Mouse (Mus musculus): ENCODE measurements around the gene Zfp9. TPM values are rescaled to one million over a fixed set of nuclear protein-coding genes. Genes with fewer than 3 reads are reported as not detected.

Gene Zfp9
- total RNA-seq (2021) = 10 to 100 TPM; 17.7 to 18.8 TPM
- long read RNA-seq, experiment 1, partial matches to known transcripts = 1 of 1 reads
- long read RNA-seq, experiment 1, other reads (novel, unspliced or antisense) = 0 of 1 reads
- long read RNA-seq, experiment 2, partial matches to known transcripts = 0 of 3 reads
- long read RNA-seq, experiment 2, other reads (novel, unspliced or antisense) = 1 of 3 reads

DNA sequence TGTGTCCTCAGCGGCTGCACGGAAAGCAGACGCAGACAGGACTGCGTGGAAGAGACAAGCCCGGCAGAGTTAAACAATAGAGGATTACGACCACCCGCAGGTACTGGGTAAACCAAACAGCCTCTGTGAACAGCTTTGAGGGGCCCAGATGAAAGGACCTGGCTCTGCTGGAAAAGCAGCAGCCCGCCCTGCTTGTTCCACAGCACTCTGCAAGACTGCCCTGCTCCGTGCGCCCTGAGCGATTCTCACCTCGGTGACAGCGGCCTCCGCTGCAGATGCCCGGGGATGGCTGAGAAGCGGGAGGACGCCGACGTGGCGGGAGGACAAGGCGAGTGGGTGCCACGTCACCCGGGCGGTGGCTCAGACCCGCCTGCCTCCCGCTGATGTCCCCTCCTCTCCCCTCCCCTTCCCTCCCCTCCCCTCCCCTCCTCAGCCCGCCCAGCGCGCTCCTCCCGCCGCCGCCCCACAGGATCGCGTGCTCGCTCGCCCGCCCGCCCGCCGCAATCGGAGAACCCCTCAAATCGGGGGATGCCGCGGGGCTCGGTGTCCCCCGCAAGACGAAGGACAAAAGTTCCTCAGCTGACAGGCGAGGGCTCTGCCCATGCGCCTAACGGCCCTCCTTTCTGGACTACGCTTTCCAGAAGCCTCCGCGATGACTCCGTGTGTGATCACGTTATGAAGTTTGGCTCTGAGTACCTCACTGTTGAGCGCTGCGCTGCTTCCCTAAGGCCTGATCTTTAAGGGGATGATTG, at the start of gene Zfp9:
Gene Zfp9 (minus strand): TSS at position 364 of the 752 bp plus-strand sequence.
- DNase-seq (ENCODE audit: low spot score in 2 of 2) = peak; percentile 84 to 87
- intact Hi-C loops (cut with DNase I) = no loop called here

DNA sequence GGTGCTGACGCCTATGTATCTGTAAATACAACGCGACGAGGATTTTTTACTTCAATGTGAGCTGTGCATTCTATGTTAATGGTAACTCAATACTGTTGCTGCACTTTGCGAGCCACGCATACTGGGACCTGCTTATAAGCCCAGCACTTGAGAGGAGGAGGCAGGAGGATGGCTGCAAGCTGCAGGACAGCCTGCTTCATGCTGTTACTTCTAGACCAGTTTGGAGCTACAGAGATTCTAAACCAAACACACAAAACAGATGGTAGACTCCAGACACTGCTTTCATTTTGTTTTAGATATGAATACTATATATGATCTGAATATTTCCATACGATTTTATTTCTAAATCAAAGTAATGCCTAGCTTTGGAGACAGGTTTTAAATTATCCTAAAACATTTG, 41.5 kb upstream of the Zfp9 start:
- intact Hi-C loops (cut with DNase I) = no loop called here
- peak in 1 of 2 experiments; percentile 6 for DNase-seq (ENCODE audit: low spot score in 2 of 2)

DNA sequence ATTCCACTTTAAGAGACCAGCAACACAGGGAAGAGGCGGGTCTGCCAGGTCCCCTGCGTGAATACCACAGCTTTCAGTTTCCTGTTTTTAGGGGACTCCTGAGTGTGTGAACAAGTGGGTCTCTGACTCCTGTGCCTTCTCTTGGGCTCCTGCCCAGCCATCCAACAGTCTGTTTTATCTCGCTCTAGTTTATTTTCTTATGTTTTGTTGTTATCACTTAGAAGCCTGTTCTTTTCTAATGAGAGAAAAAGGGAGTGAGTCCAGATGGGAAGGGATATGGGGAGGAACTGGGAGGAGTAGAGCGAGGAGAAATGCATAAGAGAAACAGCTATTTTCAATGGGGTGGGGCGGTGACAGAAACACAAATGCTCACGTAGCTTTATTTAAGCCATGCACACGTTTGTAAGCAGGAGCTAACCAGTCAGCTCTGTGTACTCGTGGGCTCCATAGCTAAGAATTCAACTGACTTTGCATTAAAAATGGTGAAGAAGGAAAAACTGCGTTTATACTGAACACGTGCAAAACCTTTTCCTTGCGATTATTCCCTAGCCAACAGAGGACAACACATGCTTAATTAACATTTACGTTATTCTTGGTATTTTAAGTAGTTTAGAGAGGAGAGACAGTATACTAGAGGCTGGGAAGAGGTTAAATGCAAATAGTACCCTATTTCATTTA, 34.4 kb upstream of the Zfp9 start:
- intact Hi-C loops (cut with DNase I) = no loop called here
- DNase-seq (ENCODE audit: low spot score in 2 of 2) = no peak

DNA sequence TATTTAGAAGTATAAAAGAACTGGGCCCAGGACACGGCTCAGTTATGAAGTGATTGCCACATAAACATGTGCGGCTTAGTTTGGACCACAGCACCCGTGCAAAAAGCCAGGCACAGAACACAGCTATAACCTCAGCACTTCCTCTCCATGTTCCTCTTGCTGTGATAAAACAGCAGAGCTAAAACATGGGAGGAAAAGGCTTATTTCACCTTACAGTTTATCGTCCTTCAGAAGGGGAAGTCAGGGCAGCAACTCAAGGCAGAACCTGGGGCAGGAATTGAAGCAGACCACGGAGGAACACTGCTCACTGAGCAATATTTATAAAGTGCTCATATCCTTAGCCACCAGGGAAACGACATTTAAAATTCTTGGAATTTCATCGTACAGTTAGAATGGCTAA, 19.9 kb upstream of the Zfp9 start:
- no peak for DNase-seq (ENCODE audit: low spot score in 2 of 2)
- intact Hi-C loops (cut with DNase I) = no loop called here

- intact Hi-C loops (cut with DNase I) = no loop called here
- DNase-seq (ENCODE audit: low spot score in 2 of 2) = no peak
Observed at GRCm38 (mm10) chr6:118482125-118482524, 3.0 kb upstream of the Zfp9 start.

DNA sequence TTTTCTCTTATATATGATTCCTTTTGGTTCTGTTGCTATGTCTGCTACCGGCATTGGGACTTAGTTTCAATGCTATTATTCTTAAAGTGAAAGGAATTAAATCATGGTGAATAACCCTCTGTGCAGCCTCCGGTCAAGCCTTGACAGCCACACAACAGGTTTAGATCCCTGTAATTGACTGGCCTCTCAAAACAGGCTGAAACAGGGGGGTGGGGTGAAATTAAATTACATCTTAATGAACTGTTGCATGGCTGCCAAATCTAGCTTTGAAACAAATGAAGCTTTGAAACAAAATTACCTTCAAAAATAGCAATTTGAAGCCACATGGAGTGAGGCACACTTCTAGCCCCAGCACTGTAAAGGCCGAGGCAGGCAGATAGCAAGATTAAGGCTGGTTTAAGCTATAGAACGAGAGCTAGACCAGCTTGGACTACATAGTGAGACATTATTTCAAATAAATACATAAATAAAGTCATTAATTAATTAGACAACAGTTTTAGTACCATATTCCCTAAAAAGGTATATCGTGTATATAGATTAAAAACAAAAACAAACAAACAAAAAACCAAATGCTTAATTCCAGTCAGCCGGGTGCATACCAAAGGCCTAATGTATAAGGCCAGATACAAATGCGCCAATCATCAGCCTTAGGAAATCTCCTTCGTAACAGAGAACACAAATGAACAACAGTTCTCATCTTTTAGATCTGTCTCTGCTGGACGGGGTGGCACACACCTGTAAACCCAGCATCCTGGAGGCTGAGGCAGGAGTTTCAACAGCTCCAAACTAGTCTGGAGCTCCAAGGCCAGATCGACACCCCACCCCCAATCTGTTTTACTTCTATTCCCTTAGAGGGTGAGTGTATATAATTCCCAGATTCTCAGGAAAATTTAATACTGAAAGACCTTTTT, 990 bp downstream of the Zfp9 start:
- DNase-seq (ENCODE audit: low spot score in 2 of 2) = no peak
- intact Hi-C loops (cut with DNase I) = no loop called here

GRCm38 (mm10) chr6:118462069-118462705, 16.9 kb downstream of the Zfp9 start:
- DNase-seq (ENCODE audit: low spot score in 2 of 2) = no peak
- intact Hi-C loops (cut with DNase I) = no loop called here

GRCm38 (mm10) chr6:118457726-118458125, 21.4 kb downstream of the Zfp9 start:
- intact Hi-C loops (cut with DNase I) = no loop called here
- DNase-seq (ENCODE audit: low spot score in 2 of 2) = no peak

GRCm38 (mm10) chr6:118455042-118455631, 24.0 kb downstream of the Zfp9 start, which contains the start of gene Zfp248:
TSS of gene Zfp248 (minus strand) at chr6:118455528.
- intact Hi-C loops (cut with DNase I) = no loop called here
- peak; percentile 94 to 95 for DNase-seq (ENCODE audit: low spot score in 2 of 2)

DNA sequence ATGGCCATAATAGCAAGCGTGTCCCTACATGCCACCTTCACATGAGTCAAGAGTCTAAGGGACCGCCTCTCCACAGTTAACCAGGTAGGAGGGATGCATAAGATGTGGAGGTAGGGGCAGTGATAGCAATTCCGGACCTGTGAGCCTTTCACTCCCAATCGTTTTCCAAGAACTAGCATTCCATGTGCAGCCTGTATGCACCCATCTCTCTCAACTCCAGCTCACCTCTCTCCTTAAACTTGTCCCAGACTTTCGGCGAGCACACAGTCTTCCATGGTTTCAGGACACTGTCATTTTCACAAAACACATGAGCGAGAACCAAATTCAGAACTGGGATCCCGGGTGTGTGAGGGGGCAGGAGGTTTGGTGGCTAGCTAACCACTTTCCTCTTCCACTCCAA, 24.7 kb downstream of the Zfp9 start:
- peak in 1 of 2 experiments; percentile 24 for DNase-seq (ENCODE audit: low spot score in 2 of 2)

GRCm38 (mm10) chr6:118431502-118431901, 47.6 kb downstream of the Zfp9 start:
- DNase-seq (ENCODE audit: low spot score in 2 of 2) = no peak
- intact Hi-C loops (cut with DNase I) = no loop called here

More for the DNA sequence above, 24.7 kb downstream of the Zfp9 start:
- intact Hi-C loops (cut with DNase I) = no loop called here

- intact Hi-C loops (cut with DNase I) = no loop called here
Observed at GRCm38 (mm10) chr6:118426666-118427065, 52.5 kb downstream of the Zfp9 start.

DNA sequence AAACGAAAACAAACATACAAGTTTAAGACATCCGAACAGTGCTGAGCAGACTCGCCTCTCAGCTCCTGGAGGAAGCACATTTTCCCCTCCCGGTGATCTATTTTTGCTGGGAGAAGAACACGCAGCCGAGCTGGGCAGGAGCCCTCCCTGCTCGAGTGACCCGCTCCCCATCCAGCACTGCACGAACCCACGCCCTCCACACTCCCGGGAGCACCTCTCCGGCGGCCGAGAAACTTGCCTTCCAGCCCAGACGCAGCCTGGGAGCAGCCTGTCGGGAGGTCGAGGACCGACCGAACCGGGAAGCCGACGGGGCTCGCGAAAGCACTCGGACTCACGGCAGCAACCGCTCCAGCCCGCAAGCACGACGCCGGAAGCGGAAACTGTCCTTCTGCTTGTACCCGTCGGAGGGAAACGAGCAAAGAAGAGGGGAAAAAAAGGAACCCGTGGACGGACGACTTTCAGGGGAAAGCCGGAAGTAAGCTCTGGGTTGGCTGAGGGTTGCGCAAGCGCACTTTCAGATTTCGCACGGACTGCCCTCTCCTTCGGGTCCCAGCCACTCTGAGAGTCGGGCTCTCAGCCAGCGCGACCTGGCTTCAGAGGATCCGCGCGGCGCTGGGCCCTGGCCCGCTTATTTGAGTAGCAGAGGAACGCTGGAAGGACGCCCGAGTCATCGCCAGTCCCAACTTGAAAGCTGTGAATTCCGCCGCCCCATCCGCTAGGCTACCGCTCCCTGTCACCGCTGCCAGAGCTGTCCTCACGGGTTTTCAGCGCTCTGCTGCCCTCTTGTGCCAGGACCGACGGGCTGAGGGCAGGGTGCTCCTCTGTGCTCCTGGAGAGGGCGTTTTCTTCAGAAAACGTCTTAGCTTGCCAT, 59.8 kb downstream of the Zfp9 start, which contains the start of gene Bms1:
Gene Bms1 (minus strand): TSS at position 425 of the 871 bp plus-strand sequence.
- intact Hi-C loops (cut with DNase I) = no loop called here
- DNase-seq (ENCODE audit: low spot score in 2 of 2) = peak; percentile 96 to 97

More at GRCm38 (mm10) chr6:118426666-118427065, 52.5 kb downstream of the Zfp9 start:
- DNase-seq (ENCODE audit: low spot score in 2 of 2) = no peak

Small RNA genes within 50 kb of the gene (microRNA-seq; reads per million reads assigned to microRNA genes)
- 0 reads per million in 2 experiments for gene Gm25953

Other genes with a start within 250 kb of the Zfp9 start
- gene Bms1, start 59.8 kb downstream of the Zfp9 start, total RNA-seq (2021) = 10 to 100 TPM; 25.2 to 28.0 TPM
- 10 to 100 TPM; 17.8 to 21.8 TPM for gene Zfp248, start 23.8 kb downstream of the Zfp9 start, total RNA-seq (2021)
- 1 to 10 TPM; 8.1 to 9.4 TPM for gene Ankrd26, start 82.9 kb upstream of the Zfp9 start, total RNA-seq (2021)